Mouse (Mus musculus) thymus, adult 2 months (tissue): ENCODE measurements around the gene Map1b.

Source experiments
- CTCF ChIP-seq: fragments of 200-500 bp; IDR thresholded peaks from 2 replicates; pipeline ENCODE4 v1.5.1; 2012; ENCODE audit warnings: mild to moderate bottlenecking, control low read depth, low read length, moderate library complexity, borderline replicate concordance; ENCODE audit not compliant: control insufficient read depth, poor library complexity, insufficient read depth; ENCODE audit errors: extremely low read depth
- POLR2A ChIP-seq: fragments of 200-500 bp; IDR thresholded peaks from 2 replicates; pipeline ENCODE4 v1.6.1; 2012; ENCODE audit warnings: mild to moderate bottlenecking, low read length, control low read depth, moderate library complexity; ENCODE audit not compliant: control insufficient read depth, poor library complexity, insufficient read depth; ENCODE audit errors: extremely low read depth

DNA sequence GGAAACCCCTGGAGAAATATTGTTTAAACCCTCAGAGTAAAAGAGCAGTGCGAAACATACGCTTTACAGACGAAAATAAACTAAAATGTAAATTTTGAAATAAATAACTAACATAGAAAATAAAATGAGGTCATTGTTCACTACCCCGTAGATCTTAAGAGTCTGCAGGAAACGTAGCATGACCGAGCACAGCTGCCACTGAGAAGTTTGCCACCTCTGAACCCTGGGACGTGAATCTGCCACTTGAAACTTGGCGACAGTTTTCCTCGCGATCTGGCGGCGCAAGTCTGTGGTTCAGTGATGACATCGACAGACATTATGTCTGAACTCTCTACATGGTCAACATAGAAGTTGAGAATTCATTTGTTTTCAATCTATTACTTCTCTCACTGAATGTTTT, 92.8 kb downstream of the Map1b start:
- no peak for TF ChIP-seq POLR2A
- TF ChIP-seq CTCF: no peak
